ENCODE assay signal across 7 mouse cellular contexts in genomic region chr6:98977806-98978205, GRCm38 (mm10).
"Had no signal": no experiment of that assay in that cellular context is flagged by ENCODE, and none has a peak within 500 bp of the region (broad histone marks: within the 10 kb centered on the region; RNA-seq: fewer than 3 reads in every experiment).

No protein-coding gene starts in this region.

- ATAC-seq: liver, embryonic 12.5 days; midbrain, embryonic 13.5 days had no signal

- H3K4me1 ChIP-seq: limb, embryonic 15.5 days; midbrain, embryonic 13.5 days had no signal

- H3K4me3 ChIP-seq: limb, embryonic 15.5 days; liver, embryonic 12.5 days; midbrain, embryonic 13.5 days had no signal

- H3K27me3 ChIP-seq: limb, embryonic 15.5 days; liver, embryonic 12.5 days; midbrain, embryonic 13.5 days had no signal

- DNase-seq: kidney, adult 11 months; kidney, postnatal 10 days; lung, postnatal 4 days; thymus, postnatal 4 days had no signal

- H3K9me3 ChIP-seq: limb, embryonic 15.5 days; liver, embryonic 12.5 days; midbrain, embryonic 13.5 days had no signal
